Mouse (Mus musculus): ENCODE results near the gene Sept5. TPM values are rescaled to one million over a fixed set of nuclear protein-coding genes. Genes with fewer than 3 reads are reported as not detected.

Gene Sept5
- total RNA-seq, 2 experiments from 2014 or later = 13.4 to 15.2 TPM

DNA sequence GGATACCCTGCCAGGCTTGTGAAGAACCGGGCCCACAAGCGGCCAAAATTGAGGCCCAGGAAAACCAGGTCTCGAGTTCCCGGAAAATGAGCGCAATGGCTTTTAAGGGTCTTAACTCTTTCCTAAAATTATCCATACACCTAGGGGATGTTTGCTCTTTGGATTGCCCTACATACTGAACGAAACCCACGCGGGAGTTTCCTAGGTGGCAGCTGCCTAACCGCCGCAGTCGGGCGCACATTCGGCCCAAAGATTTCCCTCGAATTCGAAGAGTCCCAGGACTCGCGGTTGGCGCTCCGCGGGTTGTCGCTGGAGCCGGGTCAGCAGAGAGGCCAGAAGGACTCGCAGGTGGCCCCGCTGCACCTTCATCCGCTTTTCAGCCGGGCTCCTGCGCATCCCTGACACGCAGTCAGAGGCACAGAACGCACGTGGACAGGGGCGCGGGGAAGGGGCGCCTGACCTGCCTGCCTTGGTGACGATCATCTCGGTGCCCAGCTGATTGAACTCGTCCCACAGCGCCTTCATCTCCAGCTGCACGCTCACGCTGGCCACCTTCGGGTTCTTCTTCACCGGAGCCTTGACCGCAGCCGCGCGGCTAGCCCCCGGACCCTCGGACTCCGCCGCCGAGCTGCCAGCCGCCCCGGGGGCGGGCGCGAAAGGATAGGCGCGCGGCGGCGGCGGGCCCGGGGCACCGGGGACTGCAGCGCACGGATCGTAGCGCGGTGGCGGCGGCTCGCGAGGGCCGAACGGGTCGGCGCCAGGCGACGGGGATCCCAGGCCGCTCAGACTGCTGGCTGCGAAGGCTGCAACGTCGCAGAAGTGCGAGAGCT is 43.5 kb downstream of the Sept5 start:
- ATAC-seq (replicated peaks; ENCODE audit: low FRiP score, poor library complexity, severe bottlenecking) = no peak

- ATAC-seq (replicated peaks; ENCODE audit: low FRiP score, poor library complexity, severe bottlenecking) = no peak
Observed at GRCm38 (mm10) chr16:18585676-18586075, 44.1 kb downstream of the Sept5 start.

DNA sequence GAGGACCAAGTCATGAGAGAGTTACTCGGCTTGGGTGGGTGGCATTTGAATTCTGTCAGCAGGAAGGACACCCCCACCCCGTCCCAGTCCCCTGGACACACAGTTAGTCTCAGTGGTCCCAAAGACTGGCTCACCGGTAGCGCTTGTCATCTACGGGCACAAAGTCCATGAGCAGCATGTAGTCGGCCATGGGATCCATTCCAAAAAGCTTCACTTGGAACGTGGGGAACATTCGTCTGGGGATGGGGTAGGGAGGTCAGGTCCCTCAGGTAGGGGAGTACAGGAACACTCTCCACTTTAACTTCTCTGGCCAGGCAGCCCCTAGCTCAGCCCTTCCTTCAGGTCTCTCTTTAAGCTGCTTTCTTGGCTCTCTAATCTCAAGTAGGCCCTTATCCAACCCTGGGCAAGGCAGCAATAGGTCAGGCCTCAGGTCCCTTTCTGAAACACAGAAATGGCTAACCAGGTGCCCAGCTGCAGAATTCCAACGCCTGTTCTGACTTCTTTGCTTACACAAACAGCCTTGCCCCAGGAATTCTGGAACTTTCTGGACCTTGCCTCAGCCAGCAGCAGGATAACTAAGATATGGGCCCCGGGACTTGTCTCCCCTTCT is 44.7 kb downstream of the Sept5 start:
- ATAC-seq (replicated peaks; ENCODE audit: low FRiP score, poor library complexity, severe bottlenecking) = no peak

GRCm38 (mm10) chr16:18583673-18584357 is 45.9 kb downstream of the Sept5 start:
- no peak for ATAC-seq (replicated peaks; ENCODE audit: low FRiP score, poor library complexity, severe bottlenecking)

- no peak for ATAC-seq (replicated peaks; ENCODE audit: low FRiP score, poor library complexity, severe bottlenecking)
Observed at GRCm38 (mm10) chr16:18583169-18583568, 46.6 kb downstream of the Sept5 start.

GRCm38 (mm10) chr16:18582426-18583148 is 47.2 kb downstream of the Sept5 start:
- ATAC-seq (replicated peaks; ENCODE audit: low FRiP score, poor library complexity, severe bottlenecking) = no peak

DNA sequence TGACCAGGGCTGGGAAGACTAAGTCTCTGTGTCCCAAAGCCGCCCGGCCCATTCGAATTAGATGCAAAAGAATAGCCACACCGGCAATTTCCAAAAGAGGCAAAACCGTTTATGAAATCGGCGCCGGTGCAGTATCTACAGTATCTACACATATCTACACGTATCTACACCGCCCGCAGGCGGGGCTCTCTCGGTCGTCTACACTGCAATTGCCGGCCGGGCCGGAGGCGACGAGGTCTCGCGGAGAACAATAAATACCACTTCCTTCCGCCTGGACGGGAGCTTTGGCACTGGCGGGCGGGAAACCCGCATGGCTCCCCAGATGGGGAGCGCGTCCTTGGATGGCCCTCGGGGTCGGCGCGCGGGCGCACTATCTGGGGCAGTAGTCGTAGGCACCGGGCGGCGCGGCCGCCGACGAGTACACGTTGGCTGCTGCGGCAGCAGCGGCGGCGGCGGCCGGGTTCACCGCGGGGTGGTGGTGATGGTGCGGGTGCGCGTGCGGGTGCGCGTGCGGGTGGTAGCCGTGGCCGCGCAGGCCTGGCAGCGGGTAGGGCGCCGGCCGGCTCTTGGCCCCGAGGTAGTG is 48.0 kb downstream of the Sept5 start:
- no peak for ATAC-seq (replicated peaks; ENCODE audit: low FRiP score, poor library complexity, severe bottlenecking)

DNA sequence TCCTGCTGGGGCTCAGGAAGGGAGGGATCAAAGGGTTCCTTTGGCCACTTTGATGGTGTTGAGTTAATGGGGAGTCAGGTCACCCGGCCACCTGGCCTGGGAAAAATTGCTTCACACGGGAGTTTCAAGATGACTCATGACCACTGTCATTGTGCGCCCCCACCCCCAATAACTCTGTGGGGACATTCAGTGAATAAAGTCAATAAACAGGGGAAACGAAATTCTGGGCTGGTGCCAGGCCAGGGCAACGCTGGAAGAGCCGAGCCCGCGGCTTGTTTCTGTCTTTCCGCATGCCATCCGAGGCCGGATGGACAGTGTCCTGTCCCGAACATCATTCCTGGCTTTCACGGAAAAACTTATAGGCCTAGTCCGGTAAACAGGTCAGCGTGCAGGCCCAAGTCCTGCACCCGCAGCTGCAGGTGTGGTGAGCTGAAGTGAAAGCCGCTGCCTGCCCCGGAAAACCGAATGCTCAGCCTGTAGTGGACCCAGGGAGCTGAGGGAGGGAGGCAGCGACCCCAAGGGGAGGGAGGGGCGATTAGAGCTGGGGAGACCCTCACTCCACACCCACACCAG is 48.6 kb downstream of the Sept5 start:
- no peak for ATAC-seq (replicated peaks; ENCODE audit: low FRiP score, poor library complexity, severe bottlenecking)

DNA sequence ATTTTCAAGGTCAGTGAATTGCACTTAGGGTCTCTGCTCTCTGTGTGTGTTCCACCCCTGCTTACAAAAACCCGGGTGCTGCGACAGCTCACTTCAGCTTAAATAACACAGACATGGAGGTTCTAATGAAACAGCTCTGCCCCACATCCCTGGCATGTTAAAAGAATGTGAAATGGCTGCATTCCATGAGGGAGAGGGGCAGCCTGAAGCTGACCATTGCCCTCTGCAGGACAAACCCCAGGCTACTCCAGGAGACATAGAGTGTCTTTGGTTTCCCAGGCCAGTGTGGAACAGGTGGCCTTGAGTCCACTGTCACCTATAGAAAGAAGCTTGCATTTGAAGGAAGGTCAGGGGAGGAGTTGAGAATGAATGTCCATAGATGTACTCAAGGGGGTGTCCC is 49.4 kb downstream of the Sept5 start:
- no peak for ATAC-seq (replicated peaks; ENCODE audit: low FRiP score, poor library complexity, severe bottlenecking)

DNA sequence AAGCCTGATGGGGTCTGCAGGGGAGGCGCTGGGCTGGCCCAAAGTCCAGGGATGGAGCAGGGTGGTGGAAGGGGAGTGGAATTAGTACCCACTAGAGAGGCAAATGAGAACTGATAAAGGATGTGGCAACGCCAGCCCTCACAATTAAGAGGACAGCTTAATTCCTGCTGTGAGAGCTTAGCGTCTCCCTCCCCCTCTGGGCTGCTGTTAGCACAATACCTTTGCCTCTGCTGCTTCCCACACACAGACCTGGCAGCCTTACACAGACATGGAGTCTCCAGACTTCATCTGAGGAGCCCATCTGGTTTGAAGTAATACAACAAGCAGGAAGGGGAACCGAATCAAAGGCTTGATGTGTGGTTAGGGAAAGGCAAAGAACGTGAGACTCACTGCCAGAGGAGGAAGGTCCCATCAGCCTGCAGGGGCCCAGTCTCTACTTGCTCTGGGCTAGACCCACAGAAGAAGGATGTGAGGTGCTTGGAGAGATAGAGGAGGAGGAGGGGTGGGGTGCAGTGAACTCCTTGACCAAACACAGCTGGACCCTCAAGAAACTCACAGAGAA is 52.1 kb downstream of the Sept5 start:
- no peak for ATAC-seq (replicated peaks; ENCODE audit: low FRiP score, poor library complexity, severe bottlenecking)

- ATAC-seq (replicated peaks; ENCODE audit: low FRiP score, poor library complexity, severe bottlenecking) = no peak
Observed at GRCm38 (mm10) chr16:18577071-18577470, 52.7 kb downstream of the Sept5 start.

- no peak for ATAC-seq (replicated peaks; ENCODE audit: low FRiP score, poor library complexity, severe bottlenecking)
Observed at GRCm38 (mm10) chr16:18574196-18574595, 55.6 kb downstream of the Sept5 start.

Other genes starting within 250 kb of the Sept5 start
- gene Txnrd2, start 203.6 kb downstream of the Sept5 start, total RNA-seq (2015; ENCODE audit: low replicate concordance) = 274 and 358 TPM in 2 replicates
- 493 and 499 TPM in 2 replicates for gene Txnrd2, start 203.6 kb downstream of the Sept5 start, total RNA-seq (2017; ENCODE audit: low replicate concordance)
- 27.9 and 29.9 TPM in 2 replicates for gene Comt, start 203.1 kb downstream of the Sept5 start, total RNA-seq (2015; ENCODE audit: low replicate concordance)
- 26.8 and 29.1 TPM in 2 replicates for gene Comt, start 203.1 kb downstream of the Sept5 start, total RNA-seq (2017; ENCODE audit: low replicate concordance)
- gene Gnb1l, start 131.2 kb downstream of the Sept5 start, total RNA-seq (2015; ENCODE audit: low replicate concordance) = 2.3 and 10.6 TPM in 2 replicates
- 0.94 and 5.6 TPM in 2 replicates for gene Gnb1l, start 131.2 kb downstream of the Sept5 start, total RNA-seq (2017; ENCODE audit: low replicate concordance)
- gene Rtl10, start 131.1 kb downstream of the Sept5 start, total RNA-seq (2015; ENCODE audit: low replicate concordance) = 2.7 TPM in 1 of 2 replicates, not detected in the other
- 1.1 and 4.5 TPM in 2 replicates for gene Rtl10, start 131.1 kb downstream of the Sept5 start, total RNA-seq (2017; ENCODE audit: low replicate concordance)
- gene Tbx1, start 39.3 kb downstream of the Sept5 start, total RNA-seq (2015; ENCODE audit: low replicate concordance) = not detected in 2 replicates
- gene Tbx1, start 39.3 kb downstream of the Sept5 start, total RNA-seq (2017; ENCODE audit: low replicate concordance) = not detected in 2 replicates
- 3.7 TPM in 1 of 2 replicates, not detected in the other for gene Gp1bb, start 7.6 kb downstream of the Sept5 start, total RNA-seq (2015; ENCODE audit: low replicate concordance)
- 0.56 and 0.94 TPM in 2 replicates for gene Gp1bb, start 7.6 kb downstream of the Sept5 start, total RNA-seq (2017; ENCODE audit: low replicate concordance)
- not detected in 2 replicates for gene Gm49601, start 3.5 kb downstream of the Sept5 start, total RNA-seq (2015; ENCODE audit: low replicate concordance)
- 0.85 TPM in 1 of 2 replicates, not detected in the other for gene Gm49601, start 3.5 kb downstream of the Sept5 start, total RNA-seq (2017; ENCODE audit: low replicate concordance)
- not detected in 2 replicates for gene Cldn5, start 146.9 kb upstream of the Sept5 start, total RNA-seq (2015; ENCODE audit: low replicate concordance)
- not detected in 2 replicates for gene Cldn5, start 146.9 kb upstream of the Sept5 start, total RNA-seq (2017; ENCODE audit: low replicate concordance)
- gene Ufd1, start 181.8 kb upstream of the Sept5 start, total RNA-seq (2015; ENCODE audit: low replicate concordance) = 26.1 and 27.3 TPM in 2 replicates
- 32.5 and 54.9 TPM in 2 replicates for gene Ufd1, start 181.8 kb upstream of the Sept5 start, total RNA-seq (2017; ENCODE audit: low replicate concordance)
- 21.7 and 23.6 TPM in 2 replicates for gene Cdc45, start 182.0 kb upstream of the Sept5 start, total RNA-seq (2015; ENCODE audit: low replicate concordance)
- 28.5 and 33.2 TPM in 2 replicates for gene Cdc45, start 182.0 kb upstream of the Sept5 start, total RNA-seq (2017; ENCODE audit: low replicate concordance)
- 12.7 and 14.0 TPM in 2 replicates for gene 2510002D24Rik, start 206.6 kb upstream of the Sept5 start, total RNA-seq (2015; ENCODE audit: low replicate concordance)
- 6.3 and 10.9 TPM in 2 replicates for gene 2510002D24Rik, start 206.6 kb upstream of the Sept5 start, total RNA-seq (2017; ENCODE audit: low replicate concordance)
- gene Gm28539, start 206.6 kb upstream of the Sept5 start, total RNA-seq (2015; ENCODE audit: low replicate concordance) = not detected in 2 replicates
- gene Gm28539, start 206.6 kb upstream of the Sept5 start, total RNA-seq (2017; ENCODE audit: low replicate concordance) = 2.9 TPM in 1 of 2 replicates, not detected in the other
- gene Mrpl40, start 246.9 kb upstream of the Sept5 start, total RNA-seq (2015; ENCODE audit: low replicate concordance) = 5.4 and 39.7 TPM in 2 replicates
- gene Mrpl40, start 246.9 kb upstream of the Sept5 start, total RNA-seq (2017; ENCODE audit: low replicate concordance) = 25.6 and 26.8 TPM in 2 replicates
- gene Hira, start 247.1 kb upstream of the Sept5 start, total RNA-seq (2015; ENCODE audit: low replicate concordance) = 19.2 and 20.4 TPM in 2 replicates
- 13.9 and 24.5 TPM in 2 replicates for gene Hira, start 247.1 kb upstream of the Sept5 start, total RNA-seq (2017; ENCODE audit: low replicate concordance)